Mouse (Mus musculus) stomach, postnatal 0 days (tissue): ENCODE data around the gene Slc35b2. TPM values are rescaled to one million over a fixed set of nuclear protein-coding genes. Genes with fewer than 3 reads are reported as not detected.

ENCODE experiments used
- ATAC-seq: fragments of 200-750 bp; cut with Nextera tagmentation; 2 replicates; pipeline ENCODE4 v1.8.0; 2017; ENCODE audit not compliant: low FRiP score, low TSS enrichment
- DNase-seq: peaks from one replicate; pipeline ENCODE4 v3.0.0-alpha.2; 2016; ENCODE audit warnings: low spot score
- H3K27ac ChIP-seq: fragments of 300-500 bp; sonication (generic); replicated peaks from 2 replicates; pipeline ENCODE4 v1.5.1; 2014; ENCODE audit warnings: mild to moderate bottlenecking, control low read depth
- H3K27me3 ChIP-seq: fragments of 300-500 bp; sonication (generic); 2 replicates; pipeline ENCODE4 v1.6.1; 2014; ENCODE audit warnings: low read length; ENCODE audit not compliant: control insufficient read depth, insufficient read depth
- H3K36me3 ChIP-seq: fragments of 300-500 bp; sonication (generic); 2 replicates; pipeline ENCODE4 v1.6.1; 2014; ENCODE audit warnings: low read length, mixed read lengths; ENCODE audit not compliant: control insufficient read depth, insufficient read depth
- H3K4me1 ChIP-seq: fragments of 300-500 bp; sonication (generic); replicated peaks from 2 replicates; pipeline ENCODE4 v1.6.1; 2014; ENCODE audit warnings: antibody characterized with exemption; ENCODE audit not compliant: control insufficient read depth, insufficient read depth
- H3K4me2 ChIP-seq: fragments of 300-500 bp; sonication (generic); replicated peaks from 2 replicates; pipeline ENCODE4 v1.6.1; 2014; ENCODE audit warnings: low read depth, mild to moderate bottlenecking, control low read depth, moderate library complexity
- H3K4me3 ChIP-seq: fragments of 300-500 bp; sonication (generic); 2 replicates; pipeline ENCODE4 v1.5.1; 2014; ENCODE audit warnings: low read depth, low read length, control low read depth
- H3K9ac ChIP-seq: fragments of 300-500 bp; sonication (generic); 2 replicates; pipeline ENCODE4 v1.6.1; 2014; ENCODE audit warnings: mild to moderate bottlenecking, low read length, control low read depth, mixed read lengths
- H3K9me3 ChIP-seq: fragments of 300-500 bp; sonication (generic); 2 replicates; pipeline ENCODE4 v1.6.1; 2016; ENCODE audit warnings: low read length; ENCODE audit not compliant: control insufficient read depth
- CTCF ChIP-seq: IDR thresholded peaks from 2 replicates; pipeline ENCODE4 v1.5.1; 2016; ENCODE audit warnings: antibody characterized with exemption, low read depth, mild to moderate bottlenecking, moderate library complexity
- EP300 ChIP-seq: optimal IDR thresholded peaks from 2 replicates; pipeline ENCODE3; 2016; ENCODE audit warnings: antibody characterized with exemption
- WGBS: fragments of 180-500 bp; shearing (Covaris S2); extraction: QIAGEN DNeasy Blood & Tissue Kit; methylation state at CpG from one replicate; pipeline ENCODE4 v1.1.7; 2014; 5-methylcytosine and 5-hydroxymethylcytosine counted together
- polyA plus RNA-seq: library from polyadenylated mRNA; unstranded; fragments of >200 nt; fragmentation: Nextera tagmentation; extraction: Ambion mirVana; gene quantifications from 2 replicates; pipeline ENCODE4 v1.2.1, GENCODE M21; 2015

The Slc35b2 gene
- polyA plus RNA-seq, 1 experiment from 2014 or later = 72.7 TPM

DNA sequence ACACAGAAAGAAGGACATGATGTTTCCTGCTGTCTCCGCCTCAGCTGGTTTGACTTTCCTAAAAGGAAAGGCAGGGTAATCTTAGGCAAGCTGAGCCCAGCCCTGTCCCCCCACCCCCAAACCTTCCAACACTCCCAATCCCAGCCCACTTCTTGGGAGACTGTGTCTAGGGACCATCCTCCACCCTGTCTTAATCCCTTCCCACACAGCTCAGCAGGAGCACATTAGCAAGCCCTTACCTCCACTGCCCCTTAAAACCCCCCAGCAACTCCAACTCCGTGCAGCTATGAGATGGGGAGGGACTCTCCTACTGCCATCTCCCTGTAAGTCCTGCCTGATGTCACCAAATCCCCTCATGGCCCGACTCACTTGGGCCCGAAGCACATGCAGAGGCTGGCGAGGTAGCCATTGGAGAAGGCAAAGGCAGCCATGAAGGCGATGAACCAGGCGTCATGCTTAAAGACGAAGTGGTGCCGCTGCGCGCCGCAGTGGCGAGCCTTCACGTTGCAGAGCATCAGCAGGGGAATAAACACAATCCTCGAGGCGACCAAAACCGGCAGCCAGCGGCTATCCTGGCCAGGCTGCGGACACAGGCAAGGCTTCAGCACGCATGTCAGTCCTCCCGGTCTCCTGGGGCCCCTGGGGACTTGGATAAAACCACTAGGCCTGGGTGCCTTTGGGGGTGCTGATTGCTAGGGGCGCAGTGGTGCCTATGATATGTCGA lies 22.2 kb downstream of the Slc35b2 start:
- Histone ChIP-seq H3K27me3 (no peaks in the 10 kb centered on the region), H3K36me3 (peaks cover 6% of the 10 kb centered on the region), H3K27ac (peak overlapping the region; percentile 89), H3K9me3 (no peaks in the 10 kb centered on the region), H3K9ac (0 out of 2 replicates have a peak overlapping the region, but pooled peaks have one; percentile 9), H3K4me1 (0 out of 2 replicates have a peak, but pooled peaks cover 5% of the 10 kb centered on the region), H3K4me2 (no peak overlapping the region), H3K4me3 (no peak overlapping the region)
- no peak for ATAC-seq
- DNase-seq = no peak
- TF ChIP-seq CTCF = no peak
- no peak for TF ChIP-seq EP300
- 75% methylated on average over 23 of the region's 23 CpGs for WGBS

DNA sequence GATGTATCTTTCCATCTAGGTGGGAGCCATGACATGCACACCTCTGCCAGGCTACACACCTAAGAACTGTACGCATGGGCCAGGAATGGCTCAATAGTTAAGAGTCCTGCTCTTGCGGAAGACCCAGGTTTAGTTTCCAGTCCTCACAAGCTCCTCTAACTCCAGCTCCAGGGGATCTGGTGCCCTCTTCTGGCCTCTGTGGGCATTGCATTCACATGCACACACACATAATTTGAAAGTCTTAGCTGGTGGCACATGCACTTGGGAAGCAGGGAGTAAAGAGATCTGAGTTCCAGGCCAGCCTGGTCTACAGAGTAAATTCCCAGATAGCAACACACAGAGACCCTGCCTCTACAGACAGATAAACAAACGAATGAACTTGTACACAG lies 22.8 kb downstream of the Slc35b2 start:
- Histone ChIP-seq H3K9me3 (no peaks in the 10 kb centered on the region), H3K4me3 (no peak overlapping the region), H3K36me3 (peaks cover 6% of the 10 kb centered on the region), H3K4me2 (no peak overlapping the region), H3K27ac (peak overlapping the region; percentile 89; the same call in 1 of the 2 replicates), H3K27me3 (no peaks in the 10 kb centered on the region), H3K9ac (no peak overlapping the region), H3K4me1 (0 out of 2 replicates have a peak, but pooled peaks cover 5% of the 10 kb centered on the region)
- ATAC-seq (no peak), DNase-seq (no peak)
- no peak for TF ChIP-seq EP300
- TF ChIP-seq CTCF = peak; percentile 63
- 98% methylated on average over 3 of the region's 3 CpGs for WGBS

DNA sequence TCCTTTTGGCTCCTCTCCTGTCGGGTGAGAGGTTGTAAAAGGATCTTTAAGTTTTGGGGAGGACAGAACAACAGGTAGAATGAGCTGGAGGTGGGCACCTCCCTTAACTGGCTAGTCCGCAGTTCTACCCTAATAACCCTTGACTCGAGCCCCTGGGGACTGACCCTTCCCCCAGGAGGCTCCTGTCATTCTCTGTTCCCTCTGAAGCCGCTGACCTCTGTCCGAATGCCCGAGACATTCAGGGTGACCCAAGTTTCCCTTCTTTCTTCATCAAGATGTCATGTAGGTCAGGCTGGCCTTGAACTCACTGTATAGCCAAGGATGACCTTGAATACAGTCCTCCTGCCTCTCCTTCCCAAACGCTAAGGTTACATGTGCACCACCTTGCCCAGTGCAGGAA lies 24.7 kb downstream of the Slc35b2 start:
- Histone ChIP-seq H3K27ac (no peak overlapping the region), H3K9ac (no peak overlapping the region), H3K4me1 (peaks cover 10% of the 10 kb centered on the region; the same call in 1 of the 2 replicates), H3K27me3 (no peaks in the 10 kb centered on the region), H3K4me3 (no peak overlapping the region), H3K4me2 (no peak overlapping the region), H3K9me3 (no peaks in the 10 kb centered on the region), H3K36me3 (peaks cover 6% of the 10 kb centered on the region)
- 88% methylated on average over 7 of the region's 7 CpGs for WGBS
- DNase-seq (no peak), ATAC-seq (no peak)
- TF ChIP-seq CTCF (no peak), EP300 (no peak)

DNA sequence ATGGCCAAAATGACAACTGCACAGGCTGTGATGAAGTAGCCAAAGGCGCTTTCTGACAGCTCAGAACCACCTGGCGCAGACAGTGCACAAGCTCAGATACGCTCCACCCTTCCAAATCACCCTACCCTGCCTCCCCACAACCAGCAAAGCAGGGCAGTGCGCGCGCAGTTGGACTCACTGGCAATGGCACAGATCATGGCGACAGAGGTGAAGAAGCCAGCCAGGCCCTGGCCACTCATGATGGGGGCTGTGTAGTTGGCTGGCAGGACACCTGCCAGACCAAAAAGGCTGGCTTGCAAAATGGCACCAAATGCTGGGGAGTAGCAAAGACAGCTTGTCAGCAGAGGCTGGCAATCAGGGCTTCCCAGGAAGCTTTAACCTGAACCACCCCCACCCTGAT lies 25.6 kb downstream of the Slc35b2 start:
- H3K4me2 ChIP-seq = no peak overlapping the region
- H3K27me3 ChIP-seq = no peaks in the 10 kb centered on the region
- H3K9me3 ChIP-seq = no peaks in the 10 kb centered on the region
- no peak overlapping the region for H3K9ac ChIP-seq
- ATAC-seq (no peak), DNase-seq (no peak)
- WGBS = 97% methylated on average over 7 of the region's 7 CpGs
- H3K4me3 ChIP-seq = no peak overlapping the region
- peaks cover 14% of the 10 kb centered on the region; the same call in 1 of the 2 replicates for H3K4me1 ChIP-seq
- no peak for TF ChIP-seq CTCF
- no peak for TF ChIP-seq EP300
- no peak overlapping the region for H3K27ac ChIP-seq
- H3K36me3 ChIP-seq = peaks cover 6% of the 10 kb centered on the region

DNA sequence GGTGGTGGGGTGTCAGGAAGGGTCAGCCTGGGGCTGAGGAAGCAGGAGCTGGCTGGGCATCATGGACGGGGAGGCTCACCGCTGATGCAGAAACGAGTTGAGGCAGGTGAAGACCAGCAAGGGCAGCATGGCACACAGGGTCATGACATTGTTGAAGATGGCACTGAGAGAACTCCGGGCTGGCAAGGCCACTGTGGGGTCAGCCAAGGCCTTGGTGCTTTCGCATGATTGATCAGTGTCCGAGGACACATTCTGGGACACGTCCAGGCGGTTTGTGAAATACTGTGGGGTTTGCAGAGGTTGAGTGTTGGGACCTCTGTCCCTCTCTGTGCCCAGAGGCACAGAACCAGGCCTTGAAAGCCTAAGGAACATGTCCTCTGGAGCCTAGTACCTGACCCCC lies 26.2 kb downstream of the Slc35b2 start:
- Histone ChIP-seq H3K4me1 (peaks cover 12% of the 10 kb centered on the region; the same call in 1 of the 2 replicates), H3K4me3 (no peak overlapping the region), H3K9ac (no peak overlapping the region), H3K9me3 (no peaks in the 10 kb centered on the region), H3K4me2 (no peak overlapping the region), H3K36me3 (peaks cover 6% of the 10 kb centered on the region), H3K27me3 (no peaks in the 10 kb centered on the region), H3K27ac (no peak overlapping the region)
- no peak for TF ChIP-seq EP300
- TF ChIP-seq CTCF = no peak
- ATAC-seq (no peak), DNase-seq (no peak)
- 89% methylated on average over 8 of the region's 8 CpGs for WGBS

DNA sequence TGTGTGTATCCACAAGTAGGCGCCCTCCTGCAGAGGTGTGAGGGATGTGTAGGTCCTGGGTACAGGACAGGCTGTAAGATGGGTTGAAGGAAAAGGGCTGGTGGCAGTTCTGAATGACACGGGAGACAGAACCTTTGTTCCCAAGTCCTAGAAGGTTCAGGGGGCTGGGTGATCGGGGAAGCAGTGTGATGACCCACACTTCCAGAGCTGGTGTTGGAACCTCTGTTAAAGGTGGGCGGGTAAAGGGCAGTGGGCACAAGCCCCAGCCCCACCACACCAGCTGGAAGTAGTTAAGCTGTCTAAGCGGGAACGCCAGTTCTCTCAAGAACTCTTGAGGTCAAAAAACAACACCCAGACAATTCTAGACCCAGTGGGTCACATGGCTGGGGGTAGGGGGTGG lies 26.7 kb downstream of the Slc35b2 start:
- Histone ChIP-seq H3K9ac (no peak overlapping the region), H3K4me1 (peaks cover 14% of the 10 kb centered on the region; the same call in 1 of the 2 replicates), H3K4me3 (no peak overlapping the region), H3K36me3 (peaks cover 6% of the 10 kb centered on the region), H3K4me2 (no peak overlapping the region), H3K27me3 (no peaks in the 10 kb centered on the region), H3K9me3 (no peaks in the 10 kb centered on the region), H3K27ac (no peak overlapping the region)
- no peak for ATAC-seq
- WGBS = 75% methylated on average over 6 of the region's 6 CpGs
- DNase-seq = no peak
- TF ChIP-seq CTCF (no peak), EP300 (no peak)
